Mouse (Mus musculus): ENCODE results near the gene Zc3h10.

Zc3h10 gene

DNA sequence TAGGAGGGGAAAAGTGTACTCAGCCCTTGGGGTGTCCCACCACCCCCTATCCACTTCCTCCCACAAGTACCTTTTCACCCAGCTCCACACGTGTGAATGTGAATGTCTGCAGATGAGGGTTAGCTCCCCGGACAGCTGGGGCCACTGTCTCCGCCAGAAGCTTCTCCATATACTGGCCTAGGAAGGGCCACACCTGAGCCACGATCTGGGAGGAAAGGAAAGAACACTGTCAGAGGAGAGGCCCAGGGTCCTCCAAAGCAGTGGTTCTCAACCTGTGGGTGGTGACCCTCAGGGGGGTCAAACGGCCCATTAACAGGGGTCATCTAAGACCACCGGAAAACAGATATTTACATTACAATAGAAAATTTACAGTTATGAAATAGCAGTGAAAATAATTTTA, 25.2 kb downstream of the Zc3h10 start:
- DNase-seq: no peak

DNA sequence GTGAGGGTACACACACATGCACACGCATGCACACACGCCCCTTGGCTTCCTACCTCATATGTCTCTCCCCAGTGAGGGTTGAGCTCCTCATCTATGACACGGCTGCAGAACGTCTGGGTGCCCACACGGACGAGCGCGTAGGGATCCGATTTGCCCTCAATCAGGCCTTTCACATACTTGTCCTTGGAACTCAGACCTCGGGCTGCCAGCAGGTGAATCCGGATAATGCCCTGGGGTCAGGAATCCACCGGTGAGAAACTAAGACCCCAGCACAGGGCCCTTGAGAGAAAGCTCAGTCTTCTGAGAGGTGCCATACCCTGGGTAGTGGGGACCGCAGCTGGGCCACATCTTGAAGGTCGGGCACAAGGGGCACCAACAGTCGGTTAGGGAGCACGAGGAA, 27.0 kb downstream of the Zc3h10 start:
- no peak for DNase-seq

- peak; percentile 32 to 62 for DNase-seq
Observed at GRCm38 (mm10) chr10:128518833-128519232, 28.7 kb downstream of the Zc3h10 start.

DNA sequence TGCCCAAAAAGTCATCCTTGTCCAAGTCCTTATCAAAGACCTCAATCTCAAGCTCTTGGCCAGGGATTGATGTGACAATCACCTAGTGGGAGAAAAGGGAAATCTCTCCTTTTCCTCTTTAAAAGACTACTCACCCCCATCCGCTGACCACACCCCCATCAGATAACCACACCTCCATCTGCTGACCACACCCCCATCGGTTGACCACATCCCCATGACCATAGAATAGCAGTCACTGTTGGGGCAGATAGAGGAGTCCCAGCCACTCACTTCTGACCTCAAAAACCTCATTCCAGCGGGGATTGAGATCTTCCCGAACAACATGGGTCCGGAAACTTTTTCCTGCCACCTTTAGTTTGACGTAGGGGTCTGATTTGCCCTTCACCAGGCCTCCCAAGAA, 30.9 kb downstream of the Zc3h10 start:
- DNase-seq: no peak

DNA sequence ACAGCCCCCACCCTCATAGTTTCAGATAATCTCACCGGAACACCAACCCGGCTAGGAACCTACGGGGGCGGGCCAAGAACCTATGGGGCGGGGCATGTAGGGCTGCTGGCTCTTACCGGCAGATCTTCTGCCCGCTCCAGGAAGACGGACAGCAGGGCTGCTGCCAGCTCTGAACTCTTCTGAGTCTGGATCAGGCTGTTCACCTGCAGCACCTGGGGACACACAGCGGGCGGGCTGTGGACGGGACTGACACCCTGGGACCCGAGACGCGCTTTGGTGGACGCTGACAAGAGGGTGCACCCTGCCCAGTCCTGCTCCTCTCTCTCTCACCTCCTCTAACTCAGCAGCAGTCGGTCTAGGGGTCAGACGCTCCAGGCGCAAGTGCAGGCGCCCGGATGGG, 31.5 kb downstream of the Zc3h10 start:
- DNase-seq: no peak

DNA sequence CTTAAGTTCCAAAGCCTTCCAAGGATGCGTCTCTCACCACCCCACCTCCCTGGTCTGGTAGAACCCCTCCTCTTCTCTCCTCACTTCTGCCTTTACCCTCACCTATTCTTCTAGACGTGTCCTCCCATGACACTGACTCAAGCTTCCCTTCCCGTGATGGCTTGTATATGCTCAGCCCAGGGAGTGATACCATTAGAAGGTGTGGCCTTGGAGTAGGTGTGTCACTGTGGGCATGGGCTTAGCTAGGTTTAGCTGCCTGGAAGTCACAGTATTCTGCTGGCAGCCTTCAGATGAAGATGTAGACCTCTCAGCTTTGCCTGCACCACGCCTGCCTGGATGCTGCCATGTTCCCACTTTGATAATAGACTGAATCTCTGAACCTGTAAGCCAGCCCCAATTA, 32.5 kb downstream of the Zc3h10 start:
- DNase-seq: no peak

GRCm38 (mm10) chr10:128511761-128512160, 35.8 kb downstream of the Zc3h10 start:
- DNase-seq: no peak

DNA sequence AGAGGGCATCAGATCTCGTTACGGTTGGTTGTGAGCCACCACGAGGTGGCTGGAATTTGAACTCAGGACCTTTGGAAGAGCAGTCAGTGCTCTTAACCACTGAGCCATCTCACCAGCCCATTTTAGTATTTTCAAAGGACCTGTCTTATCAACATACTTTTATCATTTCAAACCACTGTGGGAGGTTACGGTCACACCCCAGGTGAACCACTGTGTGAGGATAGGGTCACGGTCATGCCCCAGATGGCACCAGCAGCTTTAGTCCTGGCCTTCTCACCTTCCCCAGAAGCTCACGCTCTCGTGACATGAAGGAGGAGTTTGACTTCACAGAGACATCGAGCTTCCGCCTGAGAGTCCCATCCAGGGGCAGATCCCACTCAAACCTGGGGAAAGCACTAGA, 36.4 kb downstream of the Zc3h10 start:
- DNase-seq: no peak

GRCm38 (mm10) chr10:128510301-128510700, 37.3 kb downstream of the Zc3h10 start:
- DNase-seq: no peak

- no peak for DNase-seq
Observed at GRCm38 (mm10) chr10:128509831-128510230, 37.7 kb downstream of the Zc3h10 start.

DNA sequence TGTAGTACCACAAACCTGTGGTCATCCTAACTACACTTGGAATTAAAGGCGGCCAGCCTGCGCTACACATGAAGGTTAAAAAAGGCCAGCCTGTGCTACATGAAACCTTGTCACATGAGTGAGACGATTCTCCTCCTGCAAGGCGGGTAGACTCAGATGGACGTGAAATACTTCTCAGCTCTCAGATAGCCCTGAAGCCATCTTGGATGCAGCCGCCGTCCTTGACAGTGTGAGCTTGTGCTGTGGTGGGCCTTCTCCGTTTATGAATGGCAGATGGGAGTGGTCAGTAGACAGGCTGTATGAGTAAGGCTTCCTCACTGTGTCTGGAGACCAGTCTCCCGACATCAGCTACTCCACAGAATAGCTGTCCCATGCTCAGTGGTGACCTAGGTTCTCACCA, 38.4 kb downstream of the Zc3h10 start:
- DNase-seq: no peak

- no peak for DNase-seq
Observed at GRCm38 (mm10) chr10:128508260-128508659, 39.3 kb downstream of the Zc3h10 start.

GRCm38 (mm10) chr10:128505974-128506373, 41.6 kb downstream of the Zc3h10 start:
- no peak for DNase-seq

GRCm38 (mm10) chr10:128505371-128505667, 42.3 kb downstream of the Zc3h10 start:
- DNase-seq: peak; percentile 47 to 60

GRCm38 (mm10) chr10:128504641-128505370, 42.8 kb downstream of the Zc3h10 start:
- DNase-seq: no peak

DNA sequence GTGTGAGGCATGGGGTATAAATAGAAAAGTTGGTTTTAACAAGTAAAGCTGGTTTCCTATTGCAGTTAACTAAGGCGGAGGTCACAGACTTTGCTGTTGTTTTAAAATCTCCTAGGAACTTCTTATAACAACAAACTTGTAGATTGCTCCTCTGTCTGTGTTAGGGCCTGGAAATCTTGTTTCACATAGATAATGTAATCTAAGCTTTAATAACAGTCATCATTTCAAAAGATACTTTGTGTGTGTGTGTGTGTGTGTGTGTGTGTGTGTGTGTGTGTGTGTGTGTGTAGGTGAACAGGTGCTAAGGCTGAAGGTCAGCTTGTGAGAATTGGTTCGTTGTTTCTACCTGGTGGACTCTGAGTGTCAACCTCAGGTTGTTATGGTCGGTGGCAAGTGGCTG, 43.6 kb downstream of the Zc3h10 start:
- DNase-seq: no peak

- no peak for DNase-seq
Observed at GRCm38 (mm10) chr10:128503532-128503931, 44.0 kb downstream of the Zc3h10 start.

- peak in 1 of 2 experiments; percentile 41 for DNase-seq
Observed at GRCm38 (mm10) chr10:128502341-128502740, 45.2 kb downstream of the Zc3h10 start.

DNA sequence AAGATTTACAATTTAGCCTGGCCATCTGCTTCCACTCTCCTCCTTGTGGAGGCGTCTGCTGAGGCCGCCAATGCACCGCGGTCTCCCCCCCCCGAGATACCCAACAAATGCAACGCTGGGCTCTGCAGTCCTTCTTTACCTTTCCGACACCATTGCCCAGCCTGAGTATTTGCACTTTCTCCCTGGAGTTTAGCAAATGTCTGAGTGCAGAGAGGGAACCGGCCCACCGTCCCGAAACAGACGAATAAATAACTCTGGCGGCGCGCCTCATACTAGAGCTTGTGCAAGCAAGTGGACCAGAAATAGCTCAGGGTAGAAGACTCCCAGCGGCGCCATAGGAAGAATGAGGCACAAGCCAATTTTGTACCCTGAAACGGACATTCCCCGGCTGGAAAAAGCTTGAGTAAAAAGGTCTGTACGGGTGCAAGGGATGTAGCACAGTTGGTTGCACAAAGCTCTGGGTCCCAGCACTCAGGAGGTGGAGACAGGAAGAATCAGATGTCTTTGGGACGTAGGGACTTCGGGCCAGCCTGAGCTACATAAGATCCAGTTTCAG, 48.4 kb downstream of the Zc3h10 start:
- DNase-seq: peak; percentile 50 to 67

DNA sequence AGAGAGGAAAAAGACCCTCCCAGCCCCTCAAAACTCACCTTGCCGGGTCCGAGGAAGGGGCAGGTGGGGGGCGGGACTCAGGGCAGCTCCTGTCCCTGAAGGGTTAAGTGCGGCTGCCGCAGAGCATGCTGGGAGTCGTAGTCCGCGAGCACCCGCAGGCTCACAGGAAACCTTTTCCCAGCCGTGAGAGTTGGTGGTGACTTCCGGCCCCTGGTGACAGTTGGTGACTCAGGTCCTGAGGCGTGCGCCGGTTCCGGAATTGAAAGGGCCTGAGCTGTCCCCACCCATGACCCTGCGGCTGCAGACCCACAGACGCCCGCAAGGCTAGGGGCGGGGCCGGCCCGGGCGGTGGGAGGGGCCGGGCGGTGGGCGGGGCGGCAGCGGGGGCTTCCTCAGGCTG, 49.0 kb downstream of the Zc3h10 start, which contains the start of gene Myl6b:
Gene Myl6b, minus strand, starts transcription at position 96 of the 400 bp plus-strand sequence.
- peak; percentile 96 to 98 for DNase-seq

GRCm38 (mm10) chr10:128497134-128497737, 50.3 kb downstream of the Zc3h10 start:
- DNase-seq: no peak

DNA sequence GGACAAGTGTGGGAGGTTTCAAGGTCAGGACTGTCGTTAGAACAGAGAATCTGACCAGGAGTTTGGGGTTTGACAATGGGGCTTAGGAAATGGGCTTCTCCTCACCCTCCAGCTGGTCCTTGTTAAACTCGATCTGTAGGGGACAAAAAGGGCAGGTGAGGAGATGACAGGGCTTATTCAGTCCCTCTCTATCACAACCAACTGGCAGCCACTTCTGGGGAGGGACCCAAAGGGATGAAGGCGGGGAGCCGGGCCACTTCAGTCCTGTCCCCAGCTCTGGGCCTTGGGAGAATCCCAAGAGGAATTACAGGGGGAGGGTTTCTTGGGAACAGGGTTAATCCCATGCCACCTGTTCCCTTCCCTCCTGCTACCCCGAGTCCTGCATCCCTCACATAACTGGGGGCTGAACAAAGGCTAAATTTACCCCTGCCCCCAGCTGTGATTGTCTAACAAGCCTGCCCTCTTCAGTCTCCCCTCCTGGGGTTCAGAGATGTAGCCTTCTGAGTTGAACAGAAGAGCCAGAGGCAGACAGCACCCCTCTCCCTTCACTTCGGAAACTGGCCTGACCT, 51.0 kb downstream of the Zc3h10 start:
- DNase-seq: no peak

DNA sequence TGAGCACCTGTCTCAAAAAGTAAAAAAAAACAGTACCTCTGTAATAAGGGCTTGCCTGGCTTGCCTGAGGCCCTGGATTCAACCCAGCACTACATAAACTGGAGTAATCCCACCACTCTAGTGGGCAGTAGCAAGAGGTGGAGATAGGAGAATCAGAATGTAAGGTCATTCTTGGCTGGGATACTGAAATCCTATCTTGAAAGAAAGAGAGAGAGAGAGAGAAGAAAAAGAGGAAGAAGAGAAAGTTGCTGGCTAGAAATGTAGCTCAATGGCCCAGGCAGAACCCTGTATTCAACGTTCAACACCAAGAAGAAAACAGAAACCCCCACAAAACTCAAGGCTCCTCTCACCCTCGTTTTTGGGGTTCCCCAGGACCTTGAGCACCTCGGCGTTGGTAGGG, 51.7 kb downstream of the Zc3h10 start:
- DNase-seq: no peak

DNA sequence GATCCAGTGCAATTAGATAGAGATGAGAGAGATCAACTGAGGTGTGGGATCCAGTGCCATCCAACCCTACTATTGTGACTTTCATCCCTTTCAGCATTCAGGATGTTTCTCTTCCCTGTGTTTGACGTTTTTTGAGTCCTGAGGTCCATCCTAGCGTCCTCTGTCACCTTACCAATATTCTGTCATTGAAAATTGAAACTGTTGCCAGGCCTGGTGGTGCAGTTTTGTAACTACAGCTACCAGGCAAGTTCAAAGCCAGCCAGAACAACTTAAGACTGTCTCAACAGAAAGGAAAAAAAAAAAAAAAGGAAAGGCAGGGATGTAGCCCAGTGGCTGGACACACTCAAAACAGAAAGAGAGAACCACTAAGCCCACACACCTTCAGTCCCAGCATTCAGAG, 52.3 kb downstream of the Zc3h10 start:
- DNase-seq: no peak
